Mouse (Mus musculus): ENCODE data around the gene Camk2g. TPM values are rescaled to one million over a fixed set of nuclear protein-coding genes. Genes with fewer than 3 reads are reported as not detected.

Gene Camk2g
- polyA plus RNA-seq, 1 experiment: 30.1 TPM

GRCm38 (mm10) chr14:20753792-20754191, 40.1 kb downstream of the Camk2g start:
- Histone ChIP-seq H3K9ac (ENCODE audit: low read depth, poor library complexity, severe bottlenecking) (no peak overlapping the region), H3K4me1 (ENCODE audit: control insufficient read depth, insufficient read depth, low read length) (no peaks in the 10 kb centered on the region), H3K27me3 (ENCODE audit: control insufficient read depth, insufficient read depth, low read length, poor library complexity, severe bottlenecking) (no peaks in the 10 kb centered on the region), H3K4me3 (ENCODE audit: low read depth, low read length) (no peak overlapping the region), H3K36me3 (ENCODE audit: control insufficient read depth, insufficient read depth, low read length, poor library complexity, severe bottlenecking) (0 out of 2 replicates have a peak, but pooled peaks cover 3% of the 10 kb centered on the region), H3K27ac (ENCODE audit: insufficient read depth, low read length) (no peak overlapping the region), H3K9me3 (replicated peaks; ENCODE audit: control insufficient read depth, insufficient read depth, low read length, poor library complexity, severe bottlenecking) (no peaks in the 10 kb centered on the region)
- TF ChIP-seq CTCF (IDR thresholded peaks at IDR 0.05; ENCODE audit: low read depth, low read length) (no peak), POLR2A (IDR thresholded peaks at IDR 0.05; ENCODE audit: insufficient read depth, low read length) (no peak), EP300 (IDR thresholded peaks at IDR 0.05; ENCODE audit: insufficient read depth, low read depth, low read length) (no peak)

- Histone ChIP-seq H3K27ac (ENCODE audit: insufficient read depth, low read length) (no peak overlapping the region), H3K9ac (ENCODE audit: low read depth, poor library complexity, severe bottlenecking) (no peak overlapping the region), H3K36me3 (ENCODE audit: control insufficient read depth, insufficient read depth, low read length, poor library complexity, severe bottlenecking) (no peaks in the 10 kb centered on the region), H3K27me3 (ENCODE audit: control insufficient read depth, insufficient read depth, low read length, poor library complexity, severe bottlenecking) (no peaks in the 10 kb centered on the region), H3K9me3 (replicated peaks; ENCODE audit: control insufficient read depth, insufficient read depth, low read length, poor library complexity, severe bottlenecking) (no peaks in the 10 kb centered on the region), H3K4me1 (ENCODE audit: control insufficient read depth, insufficient read depth, low read length) (no peaks in the 10 kb centered on the region), H3K4me3 (ENCODE audit: low read depth, low read length) (no peak overlapping the region)
- no peak for TF ChIP-seq POLR2A (IDR thresholded peaks at IDR 0.05; ENCODE audit: insufficient read depth, low read length)
- no peak for TF ChIP-seq EP300 (IDR thresholded peaks at IDR 0.05; ENCODE audit: insufficient read depth, low read depth, low read length)
- no peak for TF ChIP-seq CTCF (IDR thresholded peaks at IDR 0.05; ENCODE audit: low read depth, low read length)
These were observed 43.4 kb downstream of the Camk2g start for GRCm38 (mm10) chr14:20750503-20750902.

- Histone ChIP-seq H3K9ac (ENCODE audit: low read depth, poor library complexity, severe bottlenecking) (no peak overlapping the region), H3K36me3 (ENCODE audit: control insufficient read depth, insufficient read depth, low read length, poor library complexity, severe bottlenecking) (no peaks in the 10 kb centered on the region), H3K27ac (ENCODE audit: insufficient read depth, low read length) (no peak overlapping the region), H3K27me3 (ENCODE audit: control insufficient read depth, insufficient read depth, low read length, poor library complexity, severe bottlenecking) (no peaks in the 10 kb centered on the region), H3K4me1 (ENCODE audit: control insufficient read depth, insufficient read depth, low read length) (no peaks in the 10 kb centered on the region), H3K9me3 (replicated peaks; ENCODE audit: control insufficient read depth, insufficient read depth, low read length, poor library complexity, severe bottlenecking) (no peaks in the 10 kb centered on the region), H3K4me3 (ENCODE audit: low read depth, low read length) (no peak overlapping the region)
- no peak for TF ChIP-seq EP300 (IDR thresholded peaks at IDR 0.05; ENCODE audit: insufficient read depth, low read depth, low read length)
These were observed 44.3 kb downstream of the Camk2g start for GRCm38 (mm10) chr14:20749494-20750051.

GRCm38 (mm10) chr14:20748388-20748787, 45.5 kb downstream of the Camk2g start:
- no peaks in the 10 kb centered on the region for H3K36me3 ChIP-seq (ENCODE audit: control insufficient read depth, insufficient read depth, low read length, poor library complexity, severe bottlenecking)
- TF ChIP-seq CTCF (IDR thresholded peaks at IDR 0.05; ENCODE audit: low read depth, low read length) (no peak), EP300 (IDR thresholded peaks at IDR 0.05; ENCODE audit: insufficient read depth, low read depth, low read length) (no peak), POLR2A (IDR thresholded peaks at IDR 0.05; ENCODE audit: insufficient read depth, low read length) (no peak)
- H3K27ac ChIP-seq (ENCODE audit: insufficient read depth, low read length): no peak overlapping the region
- no peaks in the 10 kb centered on the region for H3K9me3 ChIP-seq (replicated peaks; ENCODE audit: control insufficient read depth, insufficient read depth, low read length, poor library complexity, severe bottlenecking)
- no peaks in the 10 kb centered on the region for H3K27me3 ChIP-seq (ENCODE audit: control insufficient read depth, insufficient read depth, low read length, poor library complexity, severe bottlenecking)
- H3K9ac ChIP-seq (ENCODE audit: low read depth, poor library complexity, severe bottlenecking): no peak overlapping the region
- H3K4me1 ChIP-seq (ENCODE audit: control insufficient read depth, insufficient read depth, low read length): no peaks in the 10 kb centered on the region
- H3K4me3 ChIP-seq (ENCODE audit: low read depth, low read length): no peak overlapping the region

- no peak for TF ChIP-seq EP300 (IDR thresholded peaks at IDR 0.05; ENCODE audit: insufficient read depth, low read depth, low read length)
- TF ChIP-seq CTCF (IDR thresholded peaks at IDR 0.05; ENCODE audit: low read depth, low read length): no peak
- no peak for TF ChIP-seq POLR2A (IDR thresholded peaks at IDR 0.05; ENCODE audit: insufficient read depth, low read length)
- H3K4me1 ChIP-seq (ENCODE audit: control insufficient read depth, insufficient read depth, low read length): no peaks in the 10 kb centered on the region
- H3K27me3 ChIP-seq (ENCODE audit: control insufficient read depth, insufficient read depth, low read length, poor library complexity, severe bottlenecking): no peaks in the 10 kb centered on the region
- H3K4me3 ChIP-seq (ENCODE audit: low read depth, low read length): no peak overlapping the region
- H3K9ac ChIP-seq (ENCODE audit: low read depth, poor library complexity, severe bottlenecking): no peak overlapping the region
- H3K27ac ChIP-seq (ENCODE audit: insufficient read depth, low read length): no peak overlapping the region
- no peaks in the 10 kb centered on the region for H3K36me3 ChIP-seq (ENCODE audit: control insufficient read depth, insufficient read depth, low read length, poor library complexity, severe bottlenecking)
- H3K9me3 ChIP-seq (replicated peaks; ENCODE audit: control insufficient read depth, insufficient read depth, low read length, poor library complexity, severe bottlenecking): no peaks in the 10 kb centered on the region
These were observed 47.0 kb downstream of the Camk2g start for GRCm38 (mm10) chr14:20746935-20747334.

GRCm38 (mm10) chr14:20743614-20744013, 50.3 kb downstream of the Camk2g start:
- Histone ChIP-seq H3K4me3 (ENCODE audit: low read depth, low read length) (no peak overlapping the region), H3K9me3 (replicated peaks; ENCODE audit: control insufficient read depth, insufficient read depth, low read length, poor library complexity, severe bottlenecking) (no peaks in the 10 kb centered on the region), H3K27me3 (ENCODE audit: control insufficient read depth, insufficient read depth, low read length, poor library complexity, severe bottlenecking) (no peaks in the 10 kb centered on the region), H3K9ac (ENCODE audit: low read depth, poor library complexity, severe bottlenecking) (no peak overlapping the region), H3K27ac (ENCODE audit: insufficient read depth, low read length) (no peak overlapping the region), H3K36me3 (ENCODE audit: control insufficient read depth, insufficient read depth, low read length, poor library complexity, severe bottlenecking) (peaks cover 6% of the 10 kb centered on the region), H3K4me1 (ENCODE audit: control insufficient read depth, insufficient read depth, low read length) (no peaks in the 10 kb centered on the region)
- TF ChIP-seq CTCF (IDR thresholded peaks at IDR 0.05; ENCODE audit: low read depth, low read length) (no peak), POLR2A (IDR thresholded peaks at IDR 0.05; ENCODE audit: insufficient read depth, low read length) (no peak), EP300 (IDR thresholded peaks at IDR 0.05; ENCODE audit: insufficient read depth, low read depth, low read length) (no peak)
